Mouse (Mus musculus) layer of hippocampus, adult 18-20 months (tissue): ENCODE measurements around the gene Glb1l. TPM values are rescaled to one million over a fixed set of nuclear protein-coding genes. Genes with fewer than 3 reads are reported as not detected.
"Not testable (repeated sequence)": the region's sequence is repeated elsewhere in the genome, so short reads cannot be mapped to it uniquely, and the experiment has no call there.

Experiments
- DNase-seq, 2 experiments: peaks; one replicate each; pipeline ENCODE4 v3.0.0; 2022; ENCODE audit warnings: low spot score in 2 of 2
- long read RNA-seq: library from polyadenylated mRNA; stranded (forward); transcript quantifications from one replicate; pipeline ENCODE4 v2.0.0, GENCODE M21; 2021
- total RNA-seq, 2 experiments: library from RNA; stranded (reverse); gene quantifications; 2 replicates each; pipeline ENCODE4 v1.2.3; 2021

Glb1l gene
- 10 to 100 TPM; 12.0 to 13.4 TPM for total RNA-seq
- long read RNA-seq, partial matches to known transcripts, result 4 of 8 reads
- long read RNA-seq, other reads (novel, unspliced or antisense), result 2 of 8 reads

GRCm38 (mm10) chr1:75210136-75211087 lies at the start of gene Glb1l, which contains the start of gene Stk16:
Gene Glb1l (minus strand): TSS chr1:75210813.
Gene Stk16 (plus strand): TSS chr1:75210838.
- peak; percentile 93 to 98 for DNase-seq

- DNase-seq, result no peak
Observed at GRCm38 (mm10) chr1:75255516-75256046, 45.0 kb upstream of the Glb1l start.

- DNase-seq, result peak in 1 of 2 experiments; percentile 58
Observed at GRCm38 (mm10) chr1:75254625-75255013, 44.0 kb upstream of the Glb1l start.

- DNase-seq, result peak; percentile 61 to 90
Observed at GRCm38 (mm10) chr1:75253849-75254624, 43.4 kb upstream of the Glb1l start.

DNA sequence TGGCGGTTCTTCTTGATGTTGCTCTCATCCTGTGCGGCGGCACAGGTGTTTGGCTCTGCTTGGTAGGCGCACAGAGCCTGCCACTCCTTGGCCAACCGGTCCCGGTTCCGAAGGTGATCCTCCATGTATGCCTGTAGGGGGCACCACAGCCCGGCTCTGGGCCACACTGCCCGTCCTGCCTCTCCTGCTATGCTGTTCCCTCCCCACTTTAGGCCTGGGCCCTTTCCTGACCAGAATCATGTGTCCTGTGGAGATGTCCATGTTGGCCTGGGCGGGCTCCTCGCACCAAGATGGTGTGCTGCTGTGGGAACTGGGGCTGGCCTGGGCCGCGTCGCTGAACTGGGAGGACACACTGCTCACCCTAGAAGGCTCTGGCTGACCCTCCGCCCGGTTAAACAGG lies 42.4 kb upstream of the Glb1l start:
- DNase-seq, result no peak

DNA sequence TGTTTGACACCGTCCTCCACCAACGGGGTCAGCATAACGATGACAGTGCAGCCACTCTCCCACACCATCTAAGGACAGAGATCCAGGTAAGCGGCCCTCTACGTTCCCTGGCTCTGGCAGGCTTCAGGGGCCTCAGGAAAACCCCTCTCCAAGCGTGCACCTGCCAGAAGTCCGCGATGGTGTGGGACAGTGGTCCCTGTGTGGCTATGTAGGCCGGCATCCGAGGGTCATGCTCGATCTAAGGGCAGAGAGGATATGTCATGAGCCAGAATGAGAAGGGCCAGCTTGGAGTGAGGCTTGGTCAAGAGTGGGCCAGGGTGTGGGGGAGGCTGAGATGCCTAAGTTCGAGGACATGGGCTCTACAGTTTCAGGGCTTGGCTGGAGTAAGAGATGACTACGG lies 41.7 kb upstream of the Glb1l start:
- no peak for DNase-seq

- peak in 1 of 2 experiments; percentile 70 for DNase-seq
Observed at GRCm38 (mm10) chr1:75251112-75251970, 40.7 kb upstream of the Glb1l start.

DNA sequence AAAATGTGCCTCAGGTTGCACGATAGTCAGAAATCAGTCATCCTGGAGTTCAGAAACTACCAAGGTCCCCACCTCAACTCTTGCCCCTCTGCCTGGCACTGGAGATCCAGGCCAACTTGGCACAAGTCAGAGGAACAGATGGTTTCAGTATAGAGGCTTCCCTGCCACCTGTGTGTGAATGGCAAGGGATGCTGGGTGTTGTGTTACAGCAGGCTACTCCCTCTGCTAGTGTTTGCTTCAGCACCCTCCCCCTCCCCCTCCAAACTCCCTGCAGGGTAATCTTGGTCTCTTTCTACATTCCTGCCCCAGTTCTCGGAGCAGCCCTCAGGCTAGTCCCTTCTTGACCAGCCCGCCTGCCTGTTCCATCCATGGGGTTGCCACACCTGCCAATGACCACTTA lies 39.9 kb upstream of the Glb1l start:
- no peak for DNase-seq

GRCm38 (mm10) chr1:75248041-75248772 lies 37.6 kb upstream of the Glb1l start:
- peak in 1 of 2 experiments; percentile 63 for DNase-seq

- no peak for DNase-seq
Observed at GRCm38 (mm10) chr1:75247071-75247930, 36.7 kb upstream of the Glb1l start.

DNA sequence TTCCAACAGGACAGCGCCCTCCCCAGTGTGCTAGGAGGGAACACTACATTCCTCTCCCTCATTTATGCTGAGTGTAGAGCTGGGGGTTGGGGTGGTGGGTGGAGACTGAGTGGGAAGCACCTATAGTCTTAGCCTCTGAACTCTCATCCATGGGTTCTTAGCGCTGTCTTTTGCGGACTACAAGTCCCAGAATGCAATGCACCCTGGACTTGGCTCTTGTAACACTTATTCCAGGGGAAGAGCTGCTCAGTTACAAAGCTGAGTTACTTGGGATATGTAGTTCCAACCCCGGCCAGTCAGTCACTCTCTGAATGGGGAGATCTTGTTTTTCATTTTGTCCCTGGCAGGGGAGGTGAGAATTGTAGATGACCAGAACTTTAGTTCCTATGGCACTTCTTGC lies 34.2 kb upstream of the Glb1l start:
- peak; percentile 60 to 80 for DNase-seq

- no peak for DNase-seq
Observed at GRCm38 (mm10) chr1:75244175-75244826, 33.7 kb upstream of the Glb1l start.

GRCm38 (mm10) chr1:75243411-75243810 lies 32.8 kb upstream of the Glb1l start:
- no peak for DNase-seq

GRCm38 (mm10) chr1:75239591-75239990 lies 29.0 kb upstream of the Glb1l start:
- peak in 1 of 2 experiments; percentile 71 for DNase-seq

- DNase-seq, result peak; percentile 74 to 86
Observed at GRCm38 (mm10) chr1:75236117-75237050, 25.8 kb upstream of the Glb1l start, which contains the start of gene Dnajb2. Gene Dnajb2 (plus strand): TSS chr1:75236406.

- DNase-seq, result peak in 1 of 2 experiments; percentile 86
Observed at GRCm38 (mm10) chr1:75234606-75235005, 24.0 kb upstream of the Glb1l start.

DNA sequence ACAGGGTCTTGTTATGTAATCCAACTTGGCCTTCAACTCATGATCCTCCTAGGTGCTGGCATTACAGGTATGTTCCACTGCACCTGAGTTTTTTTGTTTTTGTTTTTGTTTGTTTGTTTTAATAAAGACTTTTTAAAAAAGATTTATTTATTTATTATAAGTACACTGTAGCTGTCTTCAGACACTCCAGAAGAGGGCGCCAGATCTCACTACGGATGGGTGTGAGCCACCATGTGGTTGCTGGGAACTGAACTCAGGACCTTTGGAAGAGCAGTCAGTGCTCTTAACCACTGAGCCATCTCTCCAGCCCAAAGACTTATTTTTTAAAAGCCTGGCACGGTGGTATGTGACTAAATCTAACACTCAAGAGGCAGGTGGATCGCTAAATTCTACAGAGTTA lies 21.9 kb upstream of the Glb1l start:
- not testable (repeated sequence) for DNase-seq
